Mouse (Mus musculus) ES-E14 (cell line): ENCODE data around the gene Efemp2. TPM values are rescaled to one million over a fixed set of nuclear protein-coding genes. Genes with fewer than 3 reads are reported as not detected.

Source experiments
- DNase-seq: peaks from one replicate; pipeline ENCODE4 v3.0.0-alpha.2; 2013; ENCODE audit warnings: low read depth, low spot score
- H3K27ac ChIP-seq: 2 replicates; pipeline ENCODE4 v1.5.1; 2012; ENCODE audit warnings: low read depth, mild to moderate bottlenecking, low read length, moderate library complexity, mixed read lengths; ENCODE audit not compliant: poor library complexity, insufficient read depth, severe bottlenecking
- H3K36me3 ChIP-seq: 2 replicates; pipeline ENCODE4 v1.6.1; 2012; ENCODE audit warnings: mild to moderate bottlenecking, low read length, moderate library complexity, mixed read lengths; ENCODE audit not compliant: control insufficient read depth, poor library complexity, insufficient read depth, severe bottlenecking
- H3K4me1 ChIP-seq, 2 experiments: fragments of 150-350 bp in 1 of 2; sonication (generic) in 1 of 2; 2 replicates each; pipeline ENCODE4 v1.6.1; 2012; ENCODE audit warnings: low read length in 2 of 2, mild to moderate bottlenecking in 1 of 2, mixed read lengths in 1 of 2; ENCODE audit not compliant: control insufficient read depth in 2 of 2, insufficient read depth in 2 of 2, poor library complexity in 1 of 2
- H3K4me3 ChIP-seq, 2 experiments: fragments of 150-350 bp in 1 of 2; sonication (generic) in 1 of 2; 2 replicates each; pipeline ENCODE4 v1.5.1; 2012; ENCODE audit warnings: low read length in 2 of 2, low read depth in 1 of 2, mild to moderate bottlenecking in 1 of 2, mixed read lengths in 1 of 2; ENCODE audit not compliant: insufficient read depth in 1 of 2, poor library complexity in 1 of 2, severe bottlenecking in 1 of 2
- H3K9ac ChIP-seq: 2 replicates; pipeline ENCODE4 v1.6.1; 2012; ENCODE audit warnings: low read depth, mild to moderate bottlenecking, low read length, mixed read lengths; ENCODE audit not compliant: poor library complexity, insufficient read depth, severe bottlenecking
- H3K9me3 ChIP-seq: fragments of 150-350 bp; sonication (generic); 2 replicates; pipeline ENCODE4 v1.6.1; 2012; ENCODE audit warnings: low read depth, mild to moderate bottlenecking, low read length; ENCODE audit not compliant: control insufficient read depth, insufficient read depth
- CHD2 ChIP-seq: IDR thresholded peaks from 2 replicates; pipeline ENCODE4 v1.6.1; 2014; ENCODE audit warnings: mild to moderate bottlenecking, low read depth, low read length, inconsistent platforms
- HCFC1 ChIP-seq: IDR thresholded peaks from 2 replicates; pipeline ENCODE4 v1.6.1; 2012; ENCODE audit warnings: low read length, inconsistent platforms, borderline replicate concordance; ENCODE audit not compliant: insufficient read depth
- MAFK ChIP-seq: IDR thresholded peaks from 2 replicates; pipeline ENCODE4 v1.6.1; 2014; ENCODE audit warnings: mild to moderate bottlenecking, low read depth, low read length, inconsistent platforms; ENCODE audit not compliant: insufficient read depth
- ZC3H11A ChIP-seq: IDR thresholded peaks from 2 replicates; pipeline ENCODE4 v1.6.1; 2012; ENCODE audit warnings: low read depth, mild to moderate bottlenecking, inconsistent platforms, low read length, borderline replicate concordance
- ZNF384 ChIP-seq: IDR thresholded peaks from 2 replicates; pipeline ENCODE4 v1.6.1; 2012; ENCODE audit warnings: low read depth, low read length, inconsistent platforms
- in situ Hi-C, 2 experiments: fragments of 600-800 bp; cut with MboI; formaldehyde crosslinking; loops; one replicate each; pipeline ENCODE4 v1.15.1; 2025; ENCODE audit warnings: low sequenced_read_pairs in 2 of 2, inconsistent platforms in 1 of 2; ENCODE audit not compliant: unreplicated experiment in 2 of 2
- total RNA-seq: library from RNA; depleted of rRNA; stranded (reverse); fragments of 300-350 nt; gene quantifications from 2 replicates; pipeline ENCODE4 v1.2.3, GENCODE M21; 2012

The Efemp2 gene
- total RNA-seq, 1 experiment = 23.9 TPM

GRCm38 (mm10) chr19:5460465-5460911 is 13.3 kb upstream of the Efemp2 start, which contains the start of gene Fibp:
Gene Fibp (plus strand): TSS chr19:5460615.
- TF ChIP-seq CHD2 = peak; percentile 35; the same call in 1 of the 2 replicates
- peak; percentile 76; the same call in 1 of the 2 replicates for TF ChIP-seq HCFC1
- TF ChIP-seq ZC3H11A = no peak
- no peak for TF ChIP-seq MAFK
- in situ Hi-C loops = no loop called here
- peaks cover 6 to 11% of the 10 kb centered on the region in 2 experiments; a peak in 2 of 4 replicates for H3K4me1 ChIP-seq
- peaks cover 19% of the 10 kb centered on the region for H3K36me3 ChIP-seq
- H3K9me3 ChIP-seq = no peaks in the 10 kb centered on the region
- H3K4me3 ChIP-seq = peak within 1 kb of the TSS; percentile 92 to 99
- H3K9ac ChIP-seq = peak within 1 kb of the TSS; percentile 94
- peak; percentile 68 for DNase-seq
- H3K27ac ChIP-seq = no peak within 1 kb of the TSS

DNA sequence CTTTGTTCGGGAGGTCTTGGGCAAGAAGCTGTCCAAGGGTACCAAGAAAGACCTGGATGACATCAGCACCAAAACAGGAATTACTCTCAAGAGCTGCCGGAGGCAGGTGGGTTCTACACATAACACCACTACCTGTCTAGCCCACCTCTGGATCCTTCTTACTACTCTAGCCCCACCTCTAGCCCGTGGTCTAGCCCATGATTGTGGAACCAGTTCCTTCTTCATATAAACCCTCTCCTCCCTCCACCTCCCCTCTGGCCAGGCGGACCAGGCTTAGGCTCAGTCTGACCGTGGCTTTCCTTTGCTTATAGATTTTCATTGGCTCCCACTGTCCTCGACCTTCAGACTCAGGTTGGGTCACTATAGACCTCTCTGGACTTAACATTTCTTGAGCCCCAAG is 12.3 kb upstream of the Efemp2 start:
- H3K9ac ChIP-seq = no peak overlapping the region
- no peak overlapping the region for H3K27ac ChIP-seq
- peak overlapping the region in 1 of 2 experiments; percentile 92; a peak in 2 of 4 replicates for H3K4me3 ChIP-seq
- TF ChIP-seq ZNF384 = no peak
- no peak for TF ChIP-seq CHD2
- no peak for TF ChIP-seq ZC3H11A
- TF ChIP-seq HCFC1 = no peak
- TF ChIP-seq MAFK = no peak
- H3K4me1 ChIP-seq = peaks cover 4 to 9% of the 10 kb centered on the region in 2 experiments; a peak in 1 of 4 replicates
- no peaks in the 10 kb centered on the region for H3K9me3 ChIP-seq
- in situ Hi-C loops = no loop called here
- DNase-seq = no peak
- peaks cover 28% of the 10 kb centered on the region for H3K36me3 ChIP-seq

- Histone ChIP-seq H3K4me3 (no peak overlapping the region), H3K4me1 (peaks cover 7 to 9% of the 10 kb centered on the region in 2 experiments; a peak in 2 of 4 replicates), H3K27ac (no peak overlapping the region), H3K36me3 (peaks cover 31% of the 10 kb centered on the region), H3K9me3 (no peaks in the 10 kb centered on the region), H3K9ac (no peak overlapping the region)
- DNase-seq = no peak
- no peak for TF ChIP-seq HCFC1
- no peak for TF ChIP-seq CHD2
- no peak for TF ChIP-seq ZC3H11A
- TF ChIP-seq MAFK = no peak
- no peak for TF ChIP-seq ZNF384
- in situ Hi-C loops = no loop called here
Measured at GRCm38 (mm10) chr19:5463212-5463611, 10.5 kb upstream of the Efemp2 start.

DNA sequence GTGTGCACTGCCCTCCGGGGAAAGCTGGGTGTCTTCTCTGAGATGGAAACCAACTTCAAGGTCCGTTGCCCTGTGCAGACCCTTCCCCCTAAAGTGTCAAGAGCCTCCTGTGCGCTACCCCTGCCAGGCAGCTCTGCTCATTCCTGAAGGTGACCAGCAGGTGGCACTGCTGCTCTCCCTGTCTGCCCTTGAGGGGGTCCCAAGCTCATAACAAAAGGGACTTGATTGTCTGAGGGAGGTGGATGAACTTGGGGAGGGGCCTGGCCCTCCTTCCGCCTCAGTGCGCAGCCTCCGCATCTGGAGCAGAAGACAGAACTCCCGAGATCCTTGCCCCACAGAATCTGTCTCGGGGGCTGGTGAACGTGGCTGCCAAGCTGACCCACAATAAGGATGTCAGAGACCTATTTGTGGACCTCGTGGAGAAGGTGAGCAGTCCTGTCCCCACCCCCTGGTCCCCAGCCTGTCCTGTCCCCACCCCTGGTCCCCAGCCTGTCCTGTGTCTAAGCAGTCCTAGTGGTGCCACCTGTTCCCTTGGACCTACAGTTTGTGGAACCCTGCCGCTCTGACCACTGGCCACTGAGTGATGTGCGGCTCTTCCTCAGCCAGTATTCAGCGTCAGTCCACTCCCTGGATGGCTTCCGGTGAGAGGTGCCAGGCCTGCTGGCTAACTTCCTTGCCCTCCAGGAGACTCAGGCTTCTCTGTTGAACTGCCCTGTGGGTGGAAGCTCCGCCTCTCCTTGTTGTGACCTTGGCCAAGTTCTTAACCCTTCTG is 9.8 kb upstream of the Efemp2 start:
- H3K9ac ChIP-seq = peak overlapping the region; percentile 53
- DNase-seq = peak; percentile 82
- in situ Hi-C loops = no loop called here
- H3K4me1 ChIP-seq = peaks cover 7 to 13% of the 10 kb centered on the region in 2 experiments; a peak in 3 of 4 replicates
- H3K4me3 ChIP-seq = peak overlapping the region; percentile 18 to 54
- TF ChIP-seq HCFC1 (peak; percentile 40; the same call in 1 of the 2 replicates), ZNF384 (no peak), ZC3H11A (no peak)
- H3K27ac ChIP-seq = 0 out of 2 replicates have a peak overlapping the region, but pooled peaks have one; percentile 26
- H3K36me3 ChIP-seq = peaks cover 31% of the 10 kb centered on the region
- no peaks in the 10 kb centered on the region for H3K9me3 ChIP-seq
